Mouse (Mus musculus): Measurements from ENCODE around the gene Hist2h2ab. TPM values are rescaled to one million over a fixed set of nuclear protein-coding genes. Genes with fewer than 3 reads are reported as not detected.
"Not testable (repeated sequence)": the region's sequence is repeated elsewhere in the genome, so short reads cannot be mapped to it uniquely, and the experiment has no call there.

Hist2h2ab gene
- total and polyA plus RNA-seq, 3 experiments, result 0.72 to 234 TPM; not detected in 1

- peak overlapping the region; percentile 46 for H3K9ac ChIP-seq (ENCODE audit: control insufficient read depth, low read depth, low read length, poor library complexity, severe bottlenecking)
- peak; percentile 34 for DNase-seq (ENCODE audit: low read depth, low spot score)
- peaks cover 24 to 40% of the 10 kb centered on the region in 2 experiments for H3K36me3 ChIP-seq (ENCODE audit: control insufficient read depth in 1 of 2, insufficient read depth in 2 of 2, low read length in 2 of 2)
- not testable (repeated sequence) for H3K27ac ChIP-seq (ENCODE audit: control insufficient read depth, low read depth, low read length); H3K4me3 ChIP-seq (ENCODE audit: control insufficient read depth in 1 of 2, insufficient read depth in 1 of 2, low read depth in 2 of 2, low read length in 2 of 2); H3K9me3 ChIP-seq (replicated peaks; ENCODE audit: insufficient read depth, low read length); H3K27me3 ChIP-seq (ENCODE audit: control insufficient read depth in 1 of 2, insufficient read depth in 2 of 2, low read length in 2 of 2)
- peaks cover 43% of the 10 kb centered on the region for H3K79me2 ChIP-seq (ENCODE audit: control insufficient read depth, insufficient read depth, low read length, poor library complexity)
- H3K4me1 ChIP-seq (ENCODE audit: control insufficient read depth in 1 of 2, insufficient read depth in 2 of 2, low read length in 2 of 2), result peaks cover 8 to 35% of the 10 kb centered on the region in 2 experiments
- TF ChIP-seq POLR2A (IDR thresholded peaks at IDR 0.05; ENCODE audit: control insufficient read depth in 1 of 2, insufficient read depth in 1 of 2, low read depth in 1 of 2, low read length in 2 of 2, poor library complexity in 1 of 2), result 0 out of 4 replicates have a peak, but pooled peaks of 1 of the 2 experiments have one; percentile 36
These were observed 45.6 kb upstream of the Hist2h2ab start for GRCm38 (mm10) chr3:96174042-96174441.

GRCm38 (mm10) chr3:96175251-96175650 is 44.4 kb upstream of the Hist2h2ab start:
- no peaks in the 10 kb centered on the region for H3K9me3 ChIP-seq (replicated peaks; ENCODE audit: insufficient read depth, low read length)
- peaks cover 43% of the 10 kb centered on the region for H3K79me2 ChIP-seq (ENCODE audit: control insufficient read depth, insufficient read depth, low read length, poor library complexity)
- 0 out of 2 replicates have a peak, but pooled peaks have one; percentile 1 for TF ChIP-seq POLR2AphosphoS2 (IDR thresholded peaks at IDR 0.05; ENCODE audit: low read length)
- TF ChIP-seq MAX (IDR thresholded peaks at IDR 0.05; ENCODE audit: low read length), result no peak
- no peak for TF ChIP-seq CHD2 (IDR thresholded peaks at IDR 0.05; ENCODE audit: low read length)
- no peak for TF ChIP-seq MAZ (IDR thresholded peaks at IDR 0.05; ENCODE audit: low read depth, low read length)
- TF ChIP-seq NRF1 (IDR thresholded peaks at IDR 0.05; ENCODE audit: insufficient read depth, low read depth, low read length, poor library complexity, severe bottlenecking), result no peak
- no peak for TF ChIP-seq KAT2A (conservative IDR thresholded peaks at IDR 0.05; ENCODE audit: low read depth, low read length)
- no peak for TF ChIP-seq GATA1 (IDR thresholded peaks at IDR 0.05; ENCODE audit: low read depth, low read length)
- peak; percentile 60; the same call in 1 of the 2 replicates for TF ChIP-seq CHD1 (IDR thresholded peaks at IDR 0.05; ENCODE audit: low read depth, low read length)
- no peak for TF ChIP-seq MXI1 (IDR thresholded peaks at IDR 0.05; ENCODE audit: low read depth, low read length)
- no peak for TF ChIP-seq RAD21 (IDR thresholded peaks at IDR 0.05; ENCODE audit: low read depth, low read length)
- no peak for TF ChIP-seq GABPA (IDR thresholded peaks at IDR 0.05; ENCODE audit: low read depth, low read length)
- TF ChIP-seq ZNF384 (IDR thresholded peaks at IDR 0.05; ENCODE audit: low read depth, low read length), result 0 out of 2 replicates have a peak, but pooled peaks have one; percentile 3
- no peak for TF ChIP-seq POLR2AphosphoS5 (IDR thresholded peaks at IDR 0.05; ENCODE audit: borderline replicate concordance, low read depth, low read length)
- H3K4me3 ChIP-seq (ENCODE audit: control insufficient read depth in 1 of 2, insufficient read depth in 1 of 2, low read depth in 2 of 2, low read length in 2 of 2), result no peak overlapping the region
- H3K9ac ChIP-seq (ENCODE audit: control insufficient read depth, low read depth, low read length, poor library complexity, severe bottlenecking), result no peak overlapping the region
- H3K36me3 ChIP-seq (ENCODE audit: control insufficient read depth in 1 of 2, insufficient read depth in 2 of 2, low read length in 2 of 2), result peaks cover 24 to 40% of the 10 kb centered on the region in 2 experiments
- DNase-seq (ENCODE audit: low read depth, low spot score), result no peak
- H3K4me1 ChIP-seq (ENCODE audit: control insufficient read depth in 1 of 2, insufficient read depth in 2 of 2, low read length in 2 of 2), result peaks cover 8 to 34% of the 10 kb centered on the region in 2 experiments
- H3K27ac ChIP-seq (ENCODE audit: control insufficient read depth, low read depth, low read length), result no peak overlapping the region
- no peaks in the 10 kb centered on the region for H3K27me3 ChIP-seq (ENCODE audit: control insufficient read depth in 1 of 2, insufficient read depth in 2 of 2, low read length in 2 of 2)

- Histone ChIP-seq H3K9me3 (replicated peaks; ENCODE audit: insufficient read depth, low read length) (no peaks in the 10 kb centered on the region), H3K79me2 (ENCODE audit: control insufficient read depth, insufficient read depth, low read length, poor library complexity) (peaks cover 21% of the 10 kb centered on the region), H3K4me1 (ENCODE audit: control insufficient read depth in 1 of 2, insufficient read depth in 2 of 2, low read length in 2 of 2) (peaks cover 2 to 23% of the 10 kb centered on the region in 2 experiments), H3K9ac (ENCODE audit: control insufficient read depth, low read depth, low read length, poor library complexity, severe bottlenecking) (no peak overlapping the region), H3K27ac (ENCODE audit: control insufficient read depth, low read depth, low read length) (no peak overlapping the region), H3K4me3 (ENCODE audit: control insufficient read depth in 1 of 2, insufficient read depth in 1 of 2, low read depth in 2 of 2, low read length in 2 of 2) (no peak overlapping the region), H3K36me3 (ENCODE audit: control insufficient read depth in 1 of 2, insufficient read depth in 2 of 2, low read length in 2 of 2) (peaks cover 24 to 25% of the 10 kb centered on the region in 2 experiments), H3K27me3 (ENCODE audit: control insufficient read depth in 1 of 2, insufficient read depth in 2 of 2, low read length in 2 of 2) (no peaks in the 10 kb centered on the region)
- DNase-seq (ENCODE audit: low read depth, low spot score), result peak; percentile 37
- TF ChIP-seq RCOR1 (IDR thresholded peaks at IDR 0.05; ENCODE audit: low read depth, low read length) (no peak), POLR2AphosphoS2 (IDR thresholded peaks at IDR 0.05; ENCODE audit: low read length) (peak; percentile 44), ELF1 (IDR thresholded peaks at IDR 0.05; ENCODE audit: low read depth, low read length) (no peak), POLR2A (IDR thresholded peaks at IDR 0.05; ENCODE audit: control insufficient read depth in 1 of 2, insufficient read depth in 1 of 2, low read depth in 1 of 2, low read length in 2 of 2, poor library complexity in 1 of 2) (peak in 1 of 2 experiments; percentile 36; a peak in 2 of 4 replicates)
These were observed 41.2 kb upstream of the Hist2h2ab start for GRCm38 (mm10) chr3:96178427-96178826.

Measured in MEL (cell line).